Mouse (Mus musculus) urinary bladder, postnatal 10 days (tissue): ENCODE measurements around the gene Kiss1.

Experiments used
- DNase-seq: peaks from one replicate; pipeline ENCODE4 v3.0.0; 2022; ENCODE audit warnings: low spot score

Kiss1 gene

GRCm38 (mm10) chr1:133321267-133321925 is at the start of gene Kiss1:
TSS of gene Kiss1 (plus strand) at chr1:133321875.
- DNase-seq, result no peak

- no peak for DNase-seq
Observed at GRCm38 (mm10) chr1:133274163-133274562, 47.5 kb upstream of the Kiss1 start.

- DNase-seq, result no peak
Observed at GRCm38 (mm10) chr1:133276983-133277382, 44.7 kb upstream of the Kiss1 start.

- DNase-seq, result no peak
Observed at GRCm38 (mm10) chr1:133278539-133278938, 43.1 kb upstream of the Kiss1 start.

GRCm38 (mm10) chr1:133278946-133279631 is 42.6 kb upstream of the Kiss1 start:
- no peak for DNase-seq

DNA sequence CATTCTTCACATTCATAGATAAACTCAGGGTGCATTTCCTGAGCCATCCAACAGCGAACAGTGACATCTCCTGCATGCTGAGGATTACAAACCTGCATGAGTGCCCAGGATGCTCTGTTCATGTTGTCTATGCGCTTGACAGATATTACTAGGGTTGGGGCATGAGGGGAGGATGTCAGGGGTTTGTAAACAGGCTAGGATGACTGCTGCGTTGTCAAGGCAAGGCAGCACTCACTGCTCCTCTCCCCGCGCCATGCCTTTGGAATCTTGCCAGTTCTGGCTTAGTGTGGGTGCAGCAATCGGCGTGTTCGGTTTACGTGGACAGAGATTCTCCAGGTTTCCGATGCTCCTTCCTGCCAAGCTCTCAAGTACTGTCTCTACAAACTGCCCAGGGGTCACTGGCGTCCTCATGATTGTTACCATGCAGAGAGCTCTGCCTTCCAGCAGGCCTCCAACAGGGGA is 42.0 kb upstream of the Kiss1 start:
- no peak for DNase-seq

DNA sequence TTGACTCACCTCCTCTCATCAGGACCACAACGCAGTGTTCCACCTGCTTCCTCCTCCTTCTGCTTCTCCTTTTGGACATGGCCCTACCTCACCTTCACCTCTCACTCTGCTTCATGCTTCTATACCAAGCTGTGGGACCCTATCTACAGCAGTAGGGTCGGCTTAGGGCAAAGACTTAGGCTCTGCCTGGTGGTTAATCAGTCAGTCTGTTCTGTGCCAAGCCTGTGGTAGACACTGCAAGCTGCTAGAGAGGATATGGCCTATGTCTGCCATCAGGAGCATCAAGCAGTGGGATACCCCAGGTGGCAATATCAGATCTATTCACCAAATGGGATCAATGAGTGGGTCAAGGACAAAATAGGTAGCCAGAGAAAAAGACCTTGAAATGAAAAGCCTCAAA is 41.1 kb upstream of the Kiss1 start:
- DNase-seq, result no peak

GRCm38 (mm10) chr1:133285907-133286306 is 35.8 kb upstream of the Kiss1 start:
- DNase-seq, result no peak

DNA sequence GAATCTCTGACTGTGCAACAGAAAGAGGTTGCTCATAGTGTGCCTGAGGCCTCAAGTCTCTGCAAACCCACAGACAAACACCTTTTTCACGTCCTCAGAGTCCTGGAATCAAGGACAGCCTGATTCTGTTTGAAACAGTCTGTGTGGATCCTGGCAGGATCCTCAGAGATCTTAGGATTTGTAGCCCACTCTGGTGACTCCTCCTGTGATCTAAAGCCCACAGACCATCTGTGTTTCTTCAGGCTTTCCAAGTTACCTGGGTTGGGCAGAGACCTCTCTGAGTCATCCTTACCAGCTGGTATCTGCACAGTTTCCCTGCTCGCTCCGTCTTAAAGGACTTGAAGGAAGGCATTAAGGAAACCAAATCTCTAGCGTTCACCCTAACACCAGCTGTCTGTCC is 34.6 kb upstream of the Kiss1 start:
- no peak for DNase-seq

DNA sequence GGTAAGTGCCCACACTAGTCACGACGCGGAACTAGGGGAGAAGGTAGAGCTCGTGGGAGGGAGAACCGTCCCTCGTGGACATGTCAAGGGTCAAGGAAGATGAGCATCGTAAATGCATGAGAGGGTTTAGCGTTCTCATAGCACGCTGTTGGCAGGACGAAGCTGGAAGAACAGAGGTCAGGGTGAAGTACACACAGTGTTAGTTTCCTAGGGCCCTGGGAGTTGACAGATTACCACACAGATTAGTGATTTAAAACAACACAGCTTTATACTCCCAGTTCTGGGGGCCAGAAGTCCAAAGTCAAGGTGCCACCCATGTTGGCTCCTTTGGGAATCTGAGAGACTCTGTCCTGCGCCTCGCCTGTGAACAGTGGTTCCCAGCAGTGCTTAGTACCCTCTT is 33.8 kb upstream of the Kiss1 start:
- no peak for DNase-seq

DNA sequence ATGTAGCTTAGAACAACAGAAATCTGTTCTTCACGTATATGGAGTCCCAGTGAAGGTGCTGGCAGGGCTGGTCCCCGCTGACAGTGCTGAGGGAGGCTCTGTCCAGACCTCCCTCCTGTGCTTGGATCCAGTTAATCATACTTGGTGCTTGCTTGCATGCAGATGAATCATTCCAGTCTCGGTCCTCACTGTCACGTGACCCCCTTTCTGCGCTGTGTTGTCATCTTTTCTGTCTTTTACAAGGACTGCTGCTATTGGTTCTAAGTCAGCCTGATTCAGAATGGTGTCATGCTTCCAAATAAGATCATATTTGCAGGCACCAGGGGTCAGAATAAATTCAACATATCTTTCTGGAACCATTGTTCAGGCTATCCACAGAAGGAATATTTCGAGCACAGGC is 29.8 kb upstream of the Kiss1 start:
- no peak for DNase-seq

DNA sequence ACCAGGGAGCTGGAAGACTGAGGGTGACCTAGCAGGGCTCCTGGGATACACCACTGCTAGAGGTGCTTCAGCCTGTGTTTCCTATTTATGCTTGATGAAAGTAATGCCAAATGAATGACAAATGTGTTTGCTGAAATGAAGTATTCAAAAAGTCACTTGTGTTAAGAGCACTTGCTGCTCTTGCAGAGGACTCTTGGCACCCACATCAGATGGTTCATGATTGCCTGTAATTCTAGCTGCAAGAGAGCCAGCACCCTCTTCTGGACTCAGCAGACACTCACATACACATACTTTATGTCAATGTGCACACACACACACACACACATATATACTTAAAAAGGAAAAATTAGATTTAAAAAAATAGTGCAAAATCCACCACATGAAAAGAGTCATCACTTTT is 29.1 kb upstream of the Kiss1 start:
- no peak for DNase-seq

GRCm38 (mm10) chr1:133296376-133296775 is 25.3 kb upstream of the Kiss1 start:
- no peak for DNase-seq

- DNase-seq, result no peak
Observed at GRCm38 (mm10) chr1:133298816-133299215, 22.9 kb upstream of the Kiss1 start.

- DNase-seq, result no peak
Observed at GRCm38 (mm10) chr1:133302540-133302939, 19.1 kb upstream of the Kiss1 start.

DNA sequence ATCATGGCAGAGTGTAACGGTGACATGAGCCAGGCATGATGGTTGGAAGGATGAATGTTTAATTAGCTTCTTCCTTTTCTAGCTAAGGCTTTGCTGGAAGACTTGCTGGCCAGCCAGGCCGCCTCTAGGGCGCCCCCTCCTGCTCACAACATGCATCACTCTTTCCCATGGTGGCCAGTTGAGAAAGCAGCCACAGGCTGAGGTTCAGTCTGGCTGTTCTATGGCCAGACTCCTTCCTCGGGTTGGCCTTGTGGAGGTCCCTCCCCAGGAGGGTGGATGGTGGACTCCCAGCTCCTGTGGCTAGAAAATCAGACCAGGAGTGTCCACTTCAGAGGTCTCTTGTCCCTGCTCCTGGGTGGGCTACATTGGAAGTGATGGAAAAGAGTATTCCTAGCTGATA is 14.8 kb upstream of the Kiss1 start:
- DNase-seq, result no peak

- no peak for DNase-seq
Observed at GRCm38 (mm10) chr1:133307318-133307717, 14.4 kb upstream of the Kiss1 start.

GRCm38 (mm10) chr1:133309652-133310267 is 11.9 kb upstream of the Kiss1 start, which contains the start of gene Golt1a:
TSS of gene Golt1a (plus strand) at chr1:133309800.
- DNase-seq, result no peak

DNA sequence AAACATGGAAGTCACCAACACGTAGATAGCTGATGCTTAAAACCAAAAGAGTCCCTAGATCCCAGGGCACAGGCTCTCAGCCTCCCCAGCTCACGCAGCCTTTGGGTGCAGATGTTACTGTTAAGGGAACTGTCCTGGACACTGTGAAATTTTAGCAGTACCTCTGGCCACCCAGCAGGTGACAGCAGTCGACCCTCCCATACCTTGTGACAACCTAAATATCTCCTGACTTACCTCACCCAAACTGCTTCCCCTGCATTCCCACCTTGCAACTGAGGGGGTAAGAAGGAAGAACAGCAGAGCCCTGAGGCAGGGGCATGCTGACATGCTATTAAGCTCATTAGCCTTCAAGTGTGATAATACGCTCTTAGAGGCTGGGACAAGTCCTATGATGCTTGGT is 10.4 kb upstream of the Kiss1 start:
- DNase-seq, result no peak

- DNase-seq, result no peak
Observed at GRCm38 (mm10) chr1:133311946-133312345, 9.7 kb upstream of the Kiss1 start.

DNA sequence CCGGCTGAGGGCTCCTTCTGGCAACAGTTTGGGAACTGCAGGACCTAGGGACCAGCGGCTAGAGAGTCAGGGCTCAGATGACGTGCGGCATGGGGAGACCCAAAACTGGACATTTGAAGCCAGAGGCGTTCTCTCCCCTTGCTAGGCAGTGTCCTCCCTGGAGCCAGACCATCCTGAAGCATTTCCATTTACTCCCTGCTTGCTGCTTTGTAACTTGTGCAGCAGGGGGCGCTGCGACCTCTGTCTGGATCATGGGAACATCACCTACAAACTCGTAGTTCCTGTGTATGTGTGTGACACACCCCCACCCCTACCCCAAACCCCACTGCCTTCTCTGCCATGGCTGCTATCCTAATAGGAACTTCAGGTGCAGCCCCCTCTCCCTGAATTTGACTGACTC is 7.3 kb upstream of the Kiss1 start:
- DNase-seq, result no peak

- DNase-seq, result no peak
Observed at GRCm38 (mm10) chr1:133315775-133316174, 5.9 kb upstream of the Kiss1 start.

GRCm38 (mm10) chr1:133316577-133316976 is 5.1 kb upstream of the Kiss1 start:
- DNase-seq, result no peak
